Mouse (Mus musculus): ENCODE measurements around the gene Nhsl2. TPM values are rescaled to one million over a fixed set of nuclear protein-coding genes. Genes with fewer than 3 reads are reported as not detected.
A peak's percentile ranks its signal among the peaks of the same experiment; 100 is the strongest.

Gene Nhsl2
- polyA plus RNA-seq, 1 experiment from 2014 or later = 14.8 TPM

DNA sequence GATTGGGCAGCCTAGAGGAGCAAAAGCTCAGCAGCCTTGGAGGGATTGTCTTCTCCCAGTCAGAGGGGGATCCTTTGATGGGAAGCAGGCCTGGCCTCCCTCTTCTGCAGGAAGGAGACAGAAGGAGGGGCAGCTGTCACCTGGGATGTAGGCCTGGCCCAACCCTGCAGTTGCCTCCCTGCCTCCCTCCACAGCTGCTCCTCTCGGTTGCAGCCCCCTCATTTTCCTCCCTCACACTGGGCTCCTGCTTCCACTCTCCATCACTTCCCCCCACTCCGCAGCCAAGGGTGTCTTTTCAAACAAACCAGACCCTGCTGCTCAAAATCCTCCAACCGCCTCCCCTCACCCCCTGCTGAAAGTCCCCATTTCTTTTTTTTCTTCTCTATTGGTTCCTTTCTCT, 169.7 kb downstream of the Nhsl2 start:
- Histone ChIP-seq H3K9me3 (replicated peaks; ENCODE audit: control insufficient read depth, low read length) (no peaks in the 10 kb centered on the region), H3K4me1 (ENCODE audit: control insufficient read depth, insufficient read depth, low read length) (no peaks in the 10 kb centered on the region), H3K27me3 (ENCODE audit: control insufficient read depth, insufficient read depth, low read length) (no peaks in the 10 kb centered on the region), H3K4me3 (ENCODE audit: low read depth, low read length) (no peak overlapping the region), H3K4me2 (ENCODE audit: low read depth, low read length) (no peak overlapping the region), H3K9ac (replicated peaks; ENCODE audit: low read length) (no peak overlapping the region), H3K36me3 (replicated peaks; ENCODE audit: control insufficient read depth, insufficient read depth, low read depth, low read length) (no peaks in the 10 kb centered on the region), H3K27ac (replicated peaks; ENCODE audit: low read depth, low read length) (no peak overlapping the region)
- no peak for ATAC-seq (replicated peaks; ENCODE audit: insufficient number of reproducible peaks, low FRiP score, low TSS enrichment, low read depth)
- DNase-seq (ENCODE audit: low spot score) = no peak
- WGBS = 52% methylated on average over 3 of the region's 3 CpGs

DNA sequence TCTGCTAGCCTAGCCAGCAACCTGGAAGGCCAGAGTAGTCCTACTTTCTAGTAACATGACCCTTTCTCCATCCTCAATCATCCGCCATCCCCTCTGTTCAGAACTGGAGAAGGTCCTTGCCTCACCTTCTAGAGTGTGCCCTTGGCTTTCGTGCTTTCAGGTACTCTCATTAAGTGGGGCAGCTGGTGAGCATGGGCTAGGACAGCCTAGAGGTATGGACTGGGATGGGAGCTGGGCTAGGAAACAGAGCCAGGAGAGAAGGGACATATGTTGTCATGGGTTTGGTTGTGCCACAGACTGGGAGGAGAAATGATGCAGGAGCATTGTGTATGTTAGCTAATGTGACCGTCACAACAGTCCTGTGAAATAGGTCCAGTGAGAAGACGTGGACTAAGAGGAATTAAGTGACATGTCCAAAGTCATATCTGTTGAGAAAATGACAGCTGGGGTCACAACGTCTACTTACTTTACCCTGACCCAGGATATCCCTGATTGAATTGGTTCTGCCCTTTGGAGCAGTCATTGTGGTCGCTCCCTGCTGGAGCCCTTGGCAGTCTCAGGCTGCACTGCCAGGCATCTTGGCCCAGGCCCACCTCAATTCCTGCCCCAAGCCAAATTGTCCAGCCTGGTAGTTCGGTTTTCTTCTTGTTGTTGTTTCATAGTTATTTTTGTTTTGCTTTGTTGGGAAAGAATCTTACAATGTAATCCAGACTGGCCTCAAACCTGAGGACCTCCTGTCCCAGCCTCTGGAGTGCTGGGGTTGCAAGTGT, 170.5 kb downstream of the Nhsl2 start:
- Histone ChIP-seq H3K4me2 (ENCODE audit: low read depth, low read length) (no peak overlapping the region), H3K9ac (replicated peaks; ENCODE audit: low read length) (no peak overlapping the region), H3K27me3 (ENCODE audit: control insufficient read depth, insufficient read depth, low read length) (no peaks in the 10 kb centered on the region; the same call in 1 of the 2 replicates), H3K4me1 (ENCODE audit: control insufficient read depth, insufficient read depth, low read length) (no peaks in the 10 kb centered on the region), H3K9me3 (replicated peaks; ENCODE audit: control insufficient read depth, low read length) (no peaks in the 10 kb centered on the region), H3K36me3 (replicated peaks; ENCODE audit: control insufficient read depth, insufficient read depth, low read depth, low read length) (no peaks in the 10 kb centered on the region), H3K27ac (replicated peaks; ENCODE audit: low read depth, low read length) (no peak overlapping the region), H3K4me3 (ENCODE audit: low read depth, low read length) (no peak overlapping the region)
- no peak for ATAC-seq (replicated peaks; ENCODE audit: insufficient number of reproducible peaks, low FRiP score, low TSS enrichment, low read depth)
- no peak for DNase-seq (ENCODE audit: low spot score)
- WGBS = 68% methylated on average over 7 of the region's 7 CpGs

DNA sequence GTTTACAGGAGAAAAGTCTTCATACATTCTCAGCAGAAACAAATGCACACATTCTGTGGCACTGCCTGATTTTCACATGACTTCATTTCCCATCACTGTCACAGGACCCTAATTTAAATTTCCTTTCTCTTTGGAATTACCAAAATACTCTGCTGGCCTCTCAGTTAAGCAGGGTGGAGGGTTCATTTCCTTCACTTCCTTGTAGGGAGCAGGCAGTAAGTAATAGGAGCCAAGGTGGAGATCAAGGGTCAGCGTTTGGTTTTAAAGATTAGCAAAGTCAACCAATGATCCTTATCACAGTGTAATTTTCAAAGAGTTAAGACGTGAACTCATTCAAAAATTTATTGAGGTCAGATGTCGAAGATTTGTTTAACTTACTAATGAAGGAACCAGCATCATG, 175.8 kb downstream of the Nhsl2 start:
- Histone ChIP-seq H3K4me2 (ENCODE audit: low read depth, low read length) (no peak overlapping the region), H3K9me3 (replicated peaks; ENCODE audit: control insufficient read depth, low read length) (no peaks in the 10 kb centered on the region), H3K27ac (replicated peaks; ENCODE audit: low read depth, low read length) (no peak overlapping the region), H3K4me3 (ENCODE audit: low read depth, low read length) (no peak overlapping the region), H3K4me1 (ENCODE audit: control insufficient read depth, insufficient read depth, low read length) (no peaks in the 10 kb centered on the region), H3K27me3 (ENCODE audit: control insufficient read depth, insufficient read depth, low read length) (peaks cover 2% of the 10 kb centered on the region; the same call in 1 of the 2 replicates), H3K9ac (replicated peaks; ENCODE audit: low read length) (no peak overlapping the region), H3K36me3 (replicated peaks; ENCODE audit: control insufficient read depth, insufficient read depth, low read depth, low read length) (no peaks in the 10 kb centered on the region)
- DNase-seq (ENCODE audit: low spot score) (no peak), ATAC-seq (replicated peaks; ENCODE audit: insufficient number of reproducible peaks, low FRiP score, low TSS enrichment, low read depth) (no peak)
- WGBS = 54% methylated on average over 3 of the region's 3 CpGs

DNA sequence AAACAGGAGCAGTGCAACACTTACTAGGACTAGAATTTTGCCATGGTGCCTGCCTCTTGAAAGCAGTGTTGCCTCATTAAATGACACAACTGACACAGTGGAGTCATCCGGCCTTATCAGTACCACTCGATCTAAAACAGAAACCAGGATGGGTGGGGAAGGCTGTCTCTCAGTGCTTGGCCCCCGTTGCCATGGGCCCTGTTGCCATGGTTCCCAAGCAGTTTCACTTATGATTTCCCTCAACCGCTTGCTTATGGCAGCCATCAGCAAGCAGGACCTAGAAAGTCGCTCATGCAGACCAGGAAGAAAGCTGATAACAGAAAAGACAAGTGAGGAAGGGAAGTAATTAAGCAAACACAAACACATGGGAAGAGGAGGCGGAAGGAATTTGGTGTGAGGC, 182.7 kb downstream of the Nhsl2 start:
- H3K4me2 ChIP-seq (ENCODE audit: low read depth, low read length) = no peak overlapping the region
- H3K27me3 ChIP-seq (ENCODE audit: control insufficient read depth, insufficient read depth, low read length) = no peaks in the 10 kb centered on the region
- WGBS = 64% methylated on average over 6 of the region's 6 CpGs
- no peaks in the 10 kb centered on the region for H3K4me1 ChIP-seq (ENCODE audit: control insufficient read depth, insufficient read depth, low read length)
- H3K9me3 ChIP-seq (replicated peaks; ENCODE audit: control insufficient read depth, low read length) = no peaks in the 10 kb centered on the region
- H3K4me3 ChIP-seq (ENCODE audit: low read depth, low read length) = no peak overlapping the region
- H3K36me3 ChIP-seq (replicated peaks; ENCODE audit: control insufficient read depth, insufficient read depth, low read depth, low read length) = no peaks in the 10 kb centered on the region
- no peak overlapping the region for H3K27ac ChIP-seq (replicated peaks; ENCODE audit: low read depth, low read length)
- DNase-seq (ENCODE audit: low spot score) (peak; percentile 5), ATAC-seq (replicated peaks; ENCODE audit: insufficient number of reproducible peaks, low FRiP score, low TSS enrichment, low read depth) (no peak)
- no peak overlapping the region for H3K9ac ChIP-seq (replicated peaks; ENCODE audit: low read length)

DNA sequence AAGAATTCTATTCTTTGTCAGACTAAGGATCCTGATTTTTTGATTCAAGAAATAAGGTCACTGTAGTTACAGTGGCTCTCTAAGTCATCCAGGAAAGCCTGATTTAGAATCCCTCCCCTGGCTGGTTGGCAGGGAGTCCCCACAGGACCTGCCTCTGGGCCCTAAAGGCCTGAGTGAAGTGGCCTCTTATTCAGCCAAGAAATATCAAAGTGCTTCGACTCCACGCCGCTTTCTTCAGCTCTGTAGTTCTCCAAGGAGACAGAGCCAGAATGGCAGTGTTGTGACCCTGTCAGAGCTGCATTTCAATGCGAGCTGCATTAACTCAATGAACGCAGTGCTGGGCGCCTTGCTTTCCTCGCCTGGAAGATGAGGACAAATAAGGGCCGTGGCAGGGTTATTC, 183.2 kb downstream of the Nhsl2 start:
- Histone ChIP-seq H3K4me2 (ENCODE audit: low read depth, low read length) (no peak overlapping the region), H3K36me3 (replicated peaks; ENCODE audit: control insufficient read depth, insufficient read depth, low read depth, low read length) (no peaks in the 10 kb centered on the region), H3K4me1 (ENCODE audit: control insufficient read depth, insufficient read depth, low read length) (no peaks in the 10 kb centered on the region), H3K9me3 (replicated peaks; ENCODE audit: control insufficient read depth, low read length) (no peaks in the 10 kb centered on the region), H3K9ac (replicated peaks; ENCODE audit: low read length) (no peak overlapping the region), H3K27ac (replicated peaks; ENCODE audit: low read depth, low read length) (no peak overlapping the region), H3K4me3 (ENCODE audit: low read depth, low read length) (no peak overlapping the region), H3K27me3 (ENCODE audit: control insufficient read depth, insufficient read depth, low read length) (no peaks in the 10 kb centered on the region)
- DNase-seq (ENCODE audit: low spot score) = no peak
- 77% methylated on average over 8 of the region's 8 CpGs for WGBS
- ATAC-seq (replicated peaks; ENCODE audit: insufficient number of reproducible peaks, low FRiP score, low TSS enrichment, low read depth) = no peak

DNA sequence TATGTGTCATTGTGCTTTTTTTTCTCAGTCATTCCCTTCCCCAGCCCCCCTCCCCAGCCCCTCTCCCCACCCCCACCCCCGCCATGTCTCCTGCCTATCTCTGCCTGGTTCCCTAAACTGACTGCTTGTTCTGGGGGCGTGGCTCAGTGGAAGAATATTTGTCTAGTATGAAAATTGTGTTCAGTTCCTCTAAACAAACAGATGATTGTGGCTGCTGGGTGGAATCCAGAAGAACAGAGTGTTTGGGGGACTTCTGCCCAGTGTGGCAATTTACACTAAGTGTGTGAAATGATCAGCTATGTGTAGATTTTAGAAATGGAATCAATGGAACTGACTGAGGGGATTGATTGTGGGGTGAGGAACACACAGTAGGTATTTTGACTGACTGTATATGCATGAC, 184.4 kb downstream of the Nhsl2 start:
- no peaks in the 10 kb centered on the region for H3K27me3 ChIP-seq (ENCODE audit: control insufficient read depth, insufficient read depth, low read length)
- ATAC-seq (replicated peaks; ENCODE audit: insufficient number of reproducible peaks, low FRiP score, low TSS enrichment, low read depth) (no peak), DNase-seq (ENCODE audit: low spot score) (no peak)
- WGBS = 71% methylated on average over 1 of the region's 2 CpGs
- no peaks in the 10 kb centered on the region for H3K9me3 ChIP-seq (replicated peaks; ENCODE audit: control insufficient read depth, low read length)
- no peak overlapping the region for H3K9ac ChIP-seq (replicated peaks; ENCODE audit: low read length)
- H3K27ac ChIP-seq (replicated peaks; ENCODE audit: low read depth, low read length) = no peak overlapping the region
- H3K36me3 ChIP-seq (replicated peaks; ENCODE audit: control insufficient read depth, insufficient read depth, low read depth, low read length) = no peaks in the 10 kb centered on the region
- no peak overlapping the region for H3K4me3 ChIP-seq (ENCODE audit: low read depth, low read length)
- no peaks in the 10 kb centered on the region for H3K4me1 ChIP-seq (ENCODE audit: control insufficient read depth, insufficient read depth, low read length)
- H3K4me2 ChIP-seq (ENCODE audit: low read depth, low read length) = no peak overlapping the region

DNA sequence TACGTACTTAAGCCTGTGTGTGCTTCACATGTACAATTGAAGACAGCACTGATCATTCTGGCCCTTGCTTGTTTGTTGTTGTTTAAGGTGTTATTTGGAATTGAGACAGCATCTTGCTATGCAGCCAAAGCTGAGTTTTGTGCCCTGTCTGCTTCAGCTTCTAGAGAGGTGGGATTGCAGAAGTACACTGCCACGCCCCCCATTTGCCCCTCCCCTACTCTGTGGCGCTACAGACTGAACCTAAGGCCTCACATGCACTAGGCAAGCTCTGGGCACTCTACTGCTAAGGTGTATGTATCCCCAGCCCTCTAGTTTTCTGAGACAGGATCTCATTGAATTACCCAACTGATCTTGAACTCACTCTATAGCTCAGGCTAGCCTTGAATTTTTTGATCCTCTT, 186.5 kb downstream of the Nhsl2 start:
- Histone ChIP-seq H3K9ac (replicated peaks; ENCODE audit: low read length) (no peak overlapping the region), H3K4me2 (ENCODE audit: low read depth, low read length) (no peak overlapping the region), H3K4me1 (ENCODE audit: control insufficient read depth, insufficient read depth, low read length) (no peaks in the 10 kb centered on the region), H3K9me3 (replicated peaks; ENCODE audit: control insufficient read depth, low read length) (no peaks in the 10 kb centered on the region), H3K27ac (replicated peaks; ENCODE audit: low read depth, low read length) (no peak overlapping the region), H3K27me3 (ENCODE audit: control insufficient read depth, insufficient read depth, low read length) (no peaks in the 10 kb centered on the region), H3K4me3 (ENCODE audit: low read depth, low read length) (no peak overlapping the region), H3K36me3 (replicated peaks; ENCODE audit: control insufficient read depth, insufficient read depth, low read depth, low read length) (no peaks in the 10 kb centered on the region)
- 42% methylated on average over 3 of the region's 3 CpGs for WGBS
- DNase-seq (ENCODE audit: low spot score) (no peak), ATAC-seq (replicated peaks; ENCODE audit: insufficient number of reproducible peaks, low FRiP score, low TSS enrichment, low read depth) (no peak)

DNA sequence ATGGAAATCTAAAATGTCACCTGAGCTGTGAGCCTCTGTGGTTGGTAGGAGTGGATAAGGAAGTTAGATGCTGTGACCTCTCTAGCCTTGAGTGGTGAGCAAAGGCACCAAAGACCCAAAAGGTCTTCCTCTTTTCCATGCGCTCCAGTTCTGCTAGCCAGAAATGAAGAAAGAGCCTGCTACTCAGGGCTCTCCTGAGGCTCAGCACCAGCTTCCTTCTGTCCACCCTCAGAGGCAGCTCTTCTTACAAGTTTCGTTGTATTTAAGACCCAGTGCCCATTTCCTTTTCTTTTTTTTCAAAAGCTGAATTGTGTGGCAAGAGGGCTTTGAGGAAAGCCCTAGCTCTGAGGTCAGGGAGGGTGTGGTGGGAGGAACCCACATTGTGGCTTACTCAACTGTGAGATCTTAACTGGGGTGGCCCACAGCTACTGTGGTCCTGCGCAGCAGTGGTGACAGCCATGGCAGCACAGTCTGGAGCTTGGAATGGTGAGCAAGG, 187.7 kb downstream of the Nhsl2 start:
- no peak overlapping the region for H3K9ac ChIP-seq (replicated peaks; ENCODE audit: low read length)
- no peak overlapping the region for H3K4me2 ChIP-seq (ENCODE audit: low read depth, low read length)
- DNase-seq (ENCODE audit: low spot score) (no peak), ATAC-seq (replicated peaks; ENCODE audit: insufficient number of reproducible peaks, low FRiP score, low TSS enrichment, low read depth) (no peak)
- no peaks in the 10 kb centered on the region for H3K4me1 ChIP-seq (ENCODE audit: control insufficient read depth, insufficient read depth, low read length)
- 88% methylated on average over 3 of the region's 3 CpGs for WGBS
- H3K27ac ChIP-seq (replicated peaks; ENCODE audit: low read depth, low read length) = no peak overlapping the region
- no peaks in the 10 kb centered on the region for H3K9me3 ChIP-seq (replicated peaks; ENCODE audit: control insufficient read depth, low read length)
- no peaks in the 10 kb centered on the region for H3K27me3 ChIP-seq (ENCODE audit: control insufficient read depth, insufficient read depth, low read length)
- no peaks in the 10 kb centered on the region for H3K36me3 ChIP-seq (replicated peaks; ENCODE audit: control insufficient read depth, insufficient read depth, low read depth, low read length)
- no peak overlapping the region for H3K4me3 ChIP-seq (ENCODE audit: low read depth, low read length)

Data from embryonic facial prominence, embryonic 11.5 days (tissue).